Mouse (Mus musculus) heart, embryonic 11.5 days (tissue): ENCODE data around the gene Rnf126. TPM values are rescaled to one million over a fixed set of nuclear protein-coding genes. Genes with fewer than 3 reads are reported as not detected.

Experiments used
- ATAC-seq: fragments of 200-750 bp; cut with Nextera tagmentation; replicated peaks from 2 replicates; pipeline ENCODE4 v1.8.0; 2017; ENCODE audit warnings: moderate library complexity; ENCODE audit not compliant: insufficient number of reproducible peaks, low FRiP score, low TSS enrichment
- H3K27ac ChIP-seq: fragments of 300-500 bp; sonication (generic); 2 replicates; pipeline ENCODE4 v1.5.1; 2014; ENCODE audit warnings: mild to moderate bottlenecking, low read depth, low read length
- H3K27me3 ChIP-seq: fragments of 300-500 bp; sonication (generic); 2 replicates; pipeline ENCODE4 v1.6.1; 2014; ENCODE audit warnings: mild to moderate bottlenecking, low read length, mixed read lengths; ENCODE audit not compliant: control insufficient read depth, insufficient read depth
- H3K36me3 ChIP-seq: fragments of 300-500 bp; sonication (generic); 2 replicates; pipeline ENCODE4 v1.6.1; 2014; ENCODE audit warnings: mild to moderate bottlenecking, low read length, moderate library complexity, mixed read lengths; ENCODE audit not compliant: control insufficient read depth, insufficient read depth
- H3K4me1 ChIP-seq: fragments of 300-500 bp; sonication (generic); 2 replicates; pipeline ENCODE4 v1.6.1; 2014; ENCODE audit warnings: low read length; ENCODE audit not compliant: control insufficient read depth, insufficient read depth
- H3K4me2 ChIP-seq: fragments of 300-500 bp; sonication (generic); 2 replicates; pipeline ENCODE4 v1.6.1; 2014; ENCODE audit warnings: mild to moderate bottlenecking, moderate library complexity
- H3K4me3 ChIP-seq: fragments of 300-500 bp; sonication (generic); 2 replicates; pipeline ENCODE4 v1.5.1; 2014; ENCODE audit warnings: low read depth, low read length
- H3K9ac ChIP-seq: fragments of 300-500 bp; sonication (generic); 2 replicates; pipeline ENCODE4 v1.6.1; 2014; ENCODE audit warnings: mild to moderate bottlenecking, low read depth, low read length, moderate library complexity
- H3K9me3 ChIP-seq: fragments of 300-500 bp; sonication (generic); replicated peaks from 2 replicates; pipeline ENCODE4 v1.6.1; 2016; ENCODE audit warnings: low read length; ENCODE audit not compliant: control insufficient read depth
- WGBS: fragments of 180-500 bp; shearing (Covaris S2); extraction: QIAGEN DNeasy Blood & Tissue Kit; methylation state at CpG from one replicate; pipeline ENCODE4 v1.1.7; 2014; ENCODE audit not compliant: insufficient replicate concordance; 5-methylcytosine and 5-hydroxymethylcytosine counted together
- polyA plus RNA-seq: library from polyadenylated mRNA; unstranded; fragments of >200 nt; fragmentation: Nextera tagmentation; extraction: Ambion mirVana; gene quantifications from 2 replicates; pipeline ENCODE4 v1.2.1, GENCODE M21; 2014

Gene Rnf126
- polyA plus RNA-seq, 1 experiment from 2014 or later: 69.0 TPM

DNA sequence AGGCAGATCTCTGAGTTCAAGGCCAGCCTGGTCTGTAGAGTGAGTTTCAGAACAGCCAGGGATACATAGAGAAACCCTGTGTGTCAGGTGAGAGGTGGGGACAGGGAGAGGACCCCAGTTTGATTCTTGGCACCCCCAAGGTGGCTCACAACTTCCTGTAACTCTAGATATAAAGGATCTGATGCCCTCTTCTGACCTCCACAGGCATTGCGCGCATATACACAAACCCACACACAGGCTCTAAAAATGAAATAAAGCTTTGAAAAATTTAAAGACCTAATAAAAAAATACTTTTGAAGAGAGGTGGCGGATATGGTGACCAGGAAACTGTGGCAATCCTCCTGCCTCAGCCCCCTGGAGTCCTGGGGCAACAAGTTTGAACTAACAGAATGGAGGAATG is 29.2 kb upstream of the Rnf126 start:
- Histone ChIP-seq H3K27me3 (no peaks in the 10 kb centered on the region), H3K27ac (no peak overlapping the region), H3K4me3 (no peak overlapping the region), H3K4me1 (peaks cover 11% of the 10 kb centered on the region), H3K9ac (no peak overlapping the region), H3K9me3 (no peaks in the 10 kb centered on the region), H3K36me3 (no peaks in the 10 kb centered on the region), H3K4me2 (no peak overlapping the region)
- 94% methylated on average over 3 of the region's 3 CpGs for WGBS
- ATAC-seq: no peak

DNA sequence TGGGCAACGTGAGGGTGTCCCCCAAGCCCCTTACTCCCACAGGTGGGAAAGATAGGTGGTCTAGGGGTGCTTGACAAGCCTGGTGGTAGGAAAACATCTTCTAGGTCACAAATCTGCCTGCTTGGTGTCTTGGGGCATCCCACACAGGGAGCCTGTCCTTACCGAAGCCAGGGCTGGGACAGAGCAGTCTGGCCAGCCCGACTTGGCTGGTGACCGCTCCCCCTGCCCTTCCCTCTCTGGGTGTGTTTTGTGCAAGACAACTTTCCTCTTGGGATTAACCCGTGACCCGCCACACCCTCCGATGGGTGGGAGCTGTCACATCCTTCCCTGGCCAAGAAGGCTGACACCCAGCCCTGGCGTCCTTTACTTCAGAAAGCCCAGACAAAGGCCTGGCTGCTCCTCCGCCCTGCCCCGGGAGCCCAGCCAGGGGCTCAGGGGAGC is 27.8 kb upstream of the Rnf126 start:
- ATAC-seq: 0 out of 2 replicates have a peak, but pooled peaks have one; percentile 16
- Histone ChIP-seq H3K4me2 (peak overlapping the region; percentile 93), H3K36me3 (no peaks in the 10 kb centered on the region), H3K27me3 (no peaks in the 10 kb centered on the region), H3K9me3 (no peaks in the 10 kb centered on the region), H3K9ac (peak overlapping the region; percentile 94), H3K4me3 (peak overlapping the region; percentile 87), H3K27ac (peak overlapping the region; percentile 42), H3K4me1 (peaks cover 10% of the 10 kb centered on the region)
- 7% methylated on average over 10 of the region's 10 CpGs for WGBS

DNA sequence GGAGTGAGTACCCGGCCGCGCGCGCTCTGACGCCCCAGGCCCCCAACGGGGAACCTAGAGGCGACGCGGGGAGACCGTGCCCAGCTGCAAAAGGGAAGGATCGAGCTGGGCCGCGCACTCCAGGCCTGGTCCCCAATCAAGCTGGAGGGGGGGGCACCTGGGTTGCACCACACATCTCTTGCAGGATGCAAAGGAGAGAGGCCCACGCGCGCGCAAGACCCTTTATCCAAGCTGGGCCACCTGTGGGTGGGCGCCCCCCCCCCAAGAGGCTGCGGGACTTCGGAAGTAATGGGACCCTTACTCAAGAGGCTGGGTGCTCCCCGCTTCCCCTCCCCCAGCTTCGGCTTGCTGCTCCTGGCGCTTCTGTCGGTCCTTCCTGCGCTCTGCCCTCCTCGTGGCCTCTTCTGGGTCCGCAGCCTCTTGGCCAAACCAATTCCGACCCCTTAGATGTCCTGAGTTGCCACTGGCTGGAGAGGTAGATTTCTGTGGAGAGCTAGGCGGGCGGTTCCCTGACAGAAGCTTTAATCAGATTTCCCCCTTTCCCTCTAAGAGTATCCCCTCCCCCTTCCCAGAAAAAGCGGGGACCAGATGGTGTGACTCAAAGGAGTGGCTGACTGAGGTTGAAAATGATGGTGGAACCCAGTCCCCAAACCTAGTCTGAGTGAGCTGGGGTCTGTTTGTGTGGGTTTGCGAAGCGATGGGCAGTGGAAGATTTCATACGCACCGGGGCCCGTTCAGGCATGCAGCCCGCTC is 27.2 kb upstream of the Rnf126 start:
- Histone ChIP-seq H3K27me3 (no peaks in the 10 kb centered on the region), H3K4me3 (peak overlapping the region; percentile 87), H3K4me2 (peak overlapping the region; percentile 93), H3K9me3 (no peaks in the 10 kb centered on the region), H3K36me3 (no peaks in the 10 kb centered on the region), H3K9ac (peak overlapping the region; percentile 94), H3K4me1 (peaks cover 10% of the 10 kb centered on the region), H3K27ac (peak overlapping the region; percentile 42)
- WGBS: 2% methylated on average over 36 of the region's 38 CpGs
- no peak for ATAC-seq

DNA sequence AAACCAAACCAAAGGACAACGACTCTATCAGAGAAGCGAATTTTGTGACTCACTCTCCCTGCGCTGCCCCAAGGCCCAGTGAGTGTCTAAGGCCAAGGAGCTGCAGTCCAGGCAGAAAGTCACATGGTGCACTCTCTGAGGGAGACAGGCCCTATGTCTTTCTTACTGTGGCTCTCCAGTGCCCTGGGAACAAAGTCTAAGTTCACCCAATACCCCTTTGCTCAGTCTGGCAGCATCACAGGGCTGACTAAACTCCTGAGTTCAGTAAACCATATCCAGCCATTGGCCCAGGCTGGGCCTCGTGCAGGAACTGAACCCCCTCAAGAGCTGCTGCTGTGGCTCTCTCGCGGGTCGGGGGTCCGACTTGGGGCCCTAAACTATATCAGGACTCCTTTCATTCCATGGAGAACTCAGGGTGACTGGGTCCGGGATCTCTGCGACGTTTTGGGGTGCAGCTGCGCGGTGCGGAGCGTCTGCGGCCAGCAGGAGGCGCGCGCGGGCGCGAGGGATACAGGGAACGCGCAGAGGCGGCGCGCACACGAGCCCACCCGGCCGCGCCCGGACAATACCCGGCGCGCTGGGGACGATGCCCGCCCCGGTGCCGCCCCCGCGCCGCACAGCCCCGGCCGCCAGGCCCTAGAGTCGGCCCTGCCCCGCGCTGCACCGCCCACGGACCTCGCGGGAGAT is 26.4 kb upstream of the Rnf126 start, which contains the start of gene Palm:
Gene Palm (plus strand): TSS at position 522 of the 687 bp plus-strand sequence.
- ATAC-seq: peak; percentile 70

DNA sequence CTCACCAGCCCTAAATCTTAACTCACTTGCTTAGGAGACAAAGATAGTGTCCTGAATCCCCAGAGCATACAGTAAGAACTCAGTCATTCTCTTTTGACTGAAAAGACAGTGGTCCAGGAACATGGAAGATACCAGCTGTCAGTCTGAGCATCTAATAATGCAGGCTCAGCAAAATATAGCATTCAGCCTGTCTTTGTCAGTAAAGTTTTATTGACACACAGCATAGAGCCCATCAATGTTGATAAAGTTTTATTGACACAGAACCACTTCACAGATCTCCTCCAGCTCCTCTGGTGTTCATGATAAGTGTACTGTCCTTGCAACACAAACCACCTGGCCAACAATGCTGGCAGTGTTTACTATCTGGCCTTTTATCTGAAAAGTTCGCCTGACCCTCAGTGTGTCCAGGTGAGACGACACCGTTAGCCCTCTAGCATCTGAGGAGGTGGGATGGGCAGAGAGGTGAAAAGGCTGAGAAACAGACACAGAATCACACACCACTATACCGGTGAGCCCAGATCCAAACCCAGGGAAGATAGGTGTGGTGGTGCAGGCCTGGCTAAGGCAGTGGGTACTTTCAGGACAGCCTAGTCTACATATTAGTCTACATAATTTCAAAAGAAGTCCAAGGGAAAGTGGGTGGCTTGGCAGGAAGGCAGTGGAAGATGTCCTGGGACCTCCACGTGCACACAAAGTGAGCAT is 25.7 kb upstream of the Rnf126 start:
- no peak for ATAC-seq
- Histone ChIP-seq H3K36me3 (no peaks in the 10 kb centered on the region), H3K9ac (no peak overlapping the region), H3K4me2 (no peak overlapping the region), H3K27me3 (no peaks in the 10 kb centered on the region), H3K4me1 (peaks cover 10% of the 10 kb centered on the region), H3K4me3 (no peak overlapping the region), H3K27ac (no peak overlapping the region), H3K9me3 (no peaks in the 10 kb centered on the region)
- 68% methylated on average over 5 of the region's 5 CpGs for WGBS

More for the DNA sequence above, 26.4 kb upstream of the Rnf126 start, which contains the start of gene Palm:
- WGBS: 4% methylated on average over 51 of the region's 51 CpGs
- Histone ChIP-seq H3K27me3 (no peaks in the 10 kb centered on the region), H3K4me2 (peak within 1 kb of the TSS; percentile 93), H3K27ac (peak within 1 kb of the TSS; percentile 42), H3K9ac (peak within 1 kb of the TSS; percentile 94), H3K36me3 (no peaks in the 10 kb centered on the region), H3K4me3 (peak within 1 kb of the TSS; percentile 87), H3K9me3 (no peaks in the 10 kb centered on the region), H3K4me1 (peaks cover 10% of the 10 kb centered on the region)

DNA sequence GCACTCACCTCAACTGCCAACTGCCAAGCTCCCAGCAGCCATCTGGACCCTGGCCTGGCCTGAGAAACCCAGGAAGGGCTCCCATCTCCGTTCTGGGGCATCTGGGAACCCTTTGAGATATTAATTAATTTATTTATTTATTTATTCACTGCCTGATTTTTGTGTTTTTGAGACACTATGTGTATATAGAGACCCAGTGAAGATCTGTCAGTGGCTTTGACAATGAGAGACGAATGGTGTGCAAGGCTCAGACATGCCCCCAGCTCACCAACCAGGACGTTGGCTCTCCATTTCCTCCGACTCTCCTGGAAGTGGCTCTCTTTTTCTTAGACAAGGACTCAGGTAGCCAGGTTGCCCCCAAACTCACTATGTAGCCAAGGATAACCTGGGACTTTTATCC is 24.1 kb upstream of the Rnf126 start, which contains the start of gene Prss57:
Gene Prss57 (minus strand): TSS at position 101 of the 400 bp plus-strand sequence.
- Histone ChIP-seq H3K27ac (no peak within 1 kb of the TSS), H3K4me1 (peaks cover 6% of the 10 kb centered on the region; the same call in 1 of the 2 replicates), H3K9me3 (no peaks in the 10 kb centered on the region), H3K9ac (no peak within 1 kb of the TSS), H3K36me3 (no peaks in the 10 kb centered on the region), H3K27me3 (no peaks in the 10 kb centered on the region), H3K4me3 (no peak within 1 kb of the TSS), H3K4me2 (no peak within 1 kb of the TSS)
- no peak for ATAC-seq
- 76% methylated on average over 4 of the region's 4 CpGs for WGBS

DNA sequence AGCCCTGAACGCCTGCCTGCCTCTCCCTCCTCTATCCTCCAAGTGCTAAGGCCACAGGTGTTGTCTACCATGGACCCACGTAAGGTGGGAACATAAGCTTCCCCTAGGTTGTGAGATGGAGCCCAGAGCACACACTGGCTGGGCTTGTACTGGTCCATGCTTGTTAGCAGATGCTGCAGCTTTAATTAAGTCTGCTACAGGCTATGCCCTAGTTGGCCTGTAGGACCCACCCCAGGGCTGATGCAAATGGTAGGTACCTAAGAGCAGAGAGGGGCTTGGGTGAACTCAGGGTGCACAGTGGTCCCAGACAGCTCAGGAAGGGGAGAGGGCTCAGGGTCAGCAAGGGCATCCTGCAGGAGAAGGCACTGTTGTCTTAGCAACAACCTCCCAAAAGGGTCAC is 22.8 kb upstream of the Rnf126 start:
- no peaks in the 10 kb centered on the region for H3K9me3 ChIP-seq
- H3K9ac ChIP-seq: no peak overlapping the region
- H3K4me3 ChIP-seq: no peak overlapping the region
- H3K4me2 ChIP-seq: no peak overlapping the region
- peaks cover 9% of the 10 kb centered on the region; the same call in 1 of the 2 replicates for H3K27me3 ChIP-seq
- 57% methylated on average over 2 of the region's 2 CpGs for WGBS
- H3K36me3 ChIP-seq: no peaks in the 10 kb centered on the region
- no peak for ATAC-seq
- peaks cover 6% of the 10 kb centered on the region; the same call in 1 of the 2 replicates for H3K4me1 ChIP-seq
- no peak overlapping the region for H3K27ac ChIP-seq

DNA sequence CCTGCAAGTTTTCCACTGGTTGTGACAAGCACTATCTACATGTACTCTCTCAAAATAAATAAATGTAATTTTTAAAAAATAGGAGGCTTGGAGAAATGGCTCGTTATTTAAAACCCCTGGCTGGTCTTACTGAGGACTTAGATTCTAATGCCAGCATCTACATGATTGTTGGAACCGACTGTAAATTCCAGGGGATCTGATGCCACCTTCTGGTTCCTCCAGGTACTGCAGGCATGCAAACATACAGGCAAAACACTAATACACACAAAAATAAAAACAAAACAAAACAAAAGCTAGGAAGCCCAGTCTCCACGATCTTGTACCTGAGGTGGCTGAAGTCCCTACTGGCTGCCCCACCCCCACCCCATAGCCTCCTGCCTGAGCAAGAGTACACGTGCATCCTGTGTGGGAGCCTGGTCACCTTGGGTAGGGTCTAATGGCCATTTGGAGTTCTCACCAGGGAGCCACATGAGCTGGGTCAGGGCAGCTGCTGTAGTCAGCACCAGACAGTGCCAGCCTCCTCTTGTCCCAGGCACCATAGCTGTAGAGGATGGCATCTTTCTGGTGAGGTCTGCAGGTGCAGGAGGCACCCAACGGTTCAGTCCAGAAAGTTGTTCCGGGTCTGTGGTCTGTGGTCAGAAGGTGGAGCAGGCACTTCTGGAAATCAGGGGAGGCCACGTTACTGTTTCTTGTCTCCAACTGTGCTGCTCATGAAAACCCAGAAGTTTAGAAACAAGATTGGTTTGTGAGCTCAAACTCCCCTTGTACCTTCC is 21.8 kb upstream of the Rnf126 start:
- ATAC-seq: no peak
- Histone ChIP-seq H3K4me2 (no peak overlapping the region), H3K4me3 (no peak overlapping the region), H3K27ac (no peak overlapping the region), H3K9ac (no peak overlapping the region), H3K36me3 (no peaks in the 10 kb centered on the region), H3K4me1 (0 out of 2 replicates have a peak, but pooled peaks cover 3% of the 10 kb centered on the region), H3K27me3 (peaks cover 15% of the 10 kb centered on the region; the same call in 1 of the 2 replicates), H3K9me3 (no peaks in the 10 kb centered on the region)
- WGBS: 33% methylated on average over 7 of the region's 7 CpGs
